Mouse (Mus musculus) frontal cortex, postnatal 25 days (tissue): ENCODE measurements at regions not wholly inside any gene's neighbourhood (a gene's known extent, or its start where the extent isn't known, plus 50 kb on each side); places are given as distances from the start of the nearest gene placed in this dataset.
"Not testable (repeated sequence)": the region's sequence is repeated elsewhere in the genome, so short reads cannot be mapped to it uniquely, and the experiment has no call there.

Experiments used
- DNase-seq, 2 experiments: peaks; one replicate each; pipeline ENCODE4 v3.0.0; 2022; ENCODE audit warnings: low spot score in 2 of 2

DNA sequence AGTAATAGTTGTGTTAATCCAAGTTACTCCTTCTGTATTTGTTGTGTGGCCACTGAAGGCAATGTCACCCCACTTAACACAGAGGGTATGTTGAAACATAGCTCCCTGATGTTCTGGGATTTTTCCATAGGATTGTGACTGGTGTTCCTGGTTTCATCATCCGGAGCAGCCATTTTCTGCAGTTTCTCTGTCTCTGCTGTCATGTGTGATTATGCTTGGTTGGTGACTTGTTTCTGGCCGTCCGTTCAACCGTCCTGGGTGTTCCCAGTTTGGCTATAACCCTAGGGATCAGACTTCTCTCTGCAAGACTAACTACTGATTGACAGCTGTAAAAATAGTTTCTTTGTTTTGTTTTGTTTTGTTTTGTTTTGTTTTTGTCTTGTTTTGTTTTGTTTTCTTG lies 98.1 kb upstream of the Rpl34 start:
- DNase-seq = no peak

DNA sequence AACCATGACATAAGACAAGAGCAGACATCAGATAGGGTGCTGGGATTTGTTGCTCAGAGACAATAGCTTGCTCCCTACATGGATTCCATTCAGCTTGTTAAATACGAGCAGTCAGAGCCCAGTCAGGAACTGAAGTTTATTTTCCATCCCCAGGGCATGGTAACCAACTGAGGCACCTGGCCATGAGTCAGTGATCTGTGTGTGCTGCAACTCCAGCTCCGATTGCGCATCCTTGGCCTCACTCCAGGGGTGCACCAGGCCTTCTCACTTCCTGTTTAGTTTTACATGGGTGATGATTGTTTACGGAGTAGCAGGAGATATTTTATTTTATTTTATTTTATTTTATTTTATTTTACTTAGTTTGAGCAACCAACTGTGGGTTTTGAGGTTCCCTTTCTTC lies 97.7 kb upstream of the Rpl34 start:
- no peak for DNase-seq

DNA sequence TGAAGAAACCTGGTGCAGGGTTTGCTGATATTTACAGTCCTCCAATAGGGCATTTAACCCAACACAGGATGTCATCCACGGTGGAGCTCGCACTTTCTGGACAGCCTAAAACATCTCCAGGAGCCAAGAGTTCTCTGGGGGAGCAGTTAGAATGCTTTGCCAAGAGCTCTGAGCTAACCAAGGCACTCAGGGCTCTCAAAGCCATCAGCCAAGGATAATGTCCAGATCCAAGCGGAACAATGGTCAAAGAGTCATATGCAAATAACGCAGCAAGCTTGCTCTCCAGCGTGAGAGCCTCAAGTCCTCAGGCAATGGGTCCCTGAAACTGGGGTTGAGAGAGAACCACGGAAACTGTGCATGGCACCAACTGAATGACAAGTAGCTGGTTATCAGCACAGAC lies 96.8 kb upstream of the Rpl34 start:
- no peak for DNase-seq

DNA sequence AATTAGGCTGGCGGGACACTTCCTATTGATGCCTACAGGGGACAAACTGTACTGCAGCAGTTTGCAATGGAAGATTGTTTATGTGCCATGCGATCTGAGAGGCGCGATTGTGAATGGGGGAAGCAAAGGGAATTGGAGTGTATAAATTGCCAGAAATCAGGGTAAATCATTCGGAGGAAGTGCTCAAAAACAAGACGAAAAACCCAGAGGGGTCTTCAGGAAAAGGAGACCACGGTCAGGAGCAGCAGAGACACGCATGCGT lies 89.6 kb upstream of the Rpl34 start:
- no peak for DNase-seq

DNA sequence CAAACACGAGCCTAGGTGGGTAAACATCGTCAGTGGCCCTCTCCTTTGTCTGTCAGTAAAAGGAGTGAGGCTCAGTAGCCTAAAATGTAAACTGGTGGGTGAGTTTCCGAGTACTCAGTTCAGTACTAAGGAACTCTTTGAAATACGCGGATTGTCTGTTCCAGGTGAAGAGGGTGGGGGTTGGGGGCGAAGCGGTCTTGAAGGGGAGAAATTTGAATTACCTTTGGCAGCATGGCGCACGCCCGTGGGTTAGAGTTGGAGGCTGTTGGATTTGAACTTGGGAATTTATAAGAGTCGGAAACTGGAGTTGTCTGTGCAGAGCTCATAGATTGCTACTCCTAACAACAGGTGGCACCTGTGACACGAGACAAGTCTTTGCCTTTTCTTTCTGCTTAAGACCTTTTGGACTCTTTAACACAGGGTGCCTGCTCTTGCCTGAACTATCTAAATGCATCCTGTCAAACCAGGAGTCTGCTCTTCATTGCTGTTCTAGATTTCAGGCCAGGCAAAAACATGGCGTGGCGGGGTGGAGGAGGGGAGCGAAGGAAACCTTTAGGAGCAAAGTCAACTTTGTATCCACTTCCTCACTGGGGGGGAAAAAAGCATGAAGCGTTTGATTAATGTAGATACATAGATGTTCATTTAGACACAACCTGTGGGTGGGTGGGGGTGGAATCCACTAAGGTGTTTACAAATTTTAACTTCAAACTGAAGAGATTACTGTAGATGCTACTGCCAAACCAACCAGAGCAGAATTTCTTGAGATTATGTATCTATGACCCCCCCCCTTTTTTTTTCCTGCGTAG lies 89.0 kb upstream of the Rpl34 start:
- no peak for DNase-seq

DNA sequence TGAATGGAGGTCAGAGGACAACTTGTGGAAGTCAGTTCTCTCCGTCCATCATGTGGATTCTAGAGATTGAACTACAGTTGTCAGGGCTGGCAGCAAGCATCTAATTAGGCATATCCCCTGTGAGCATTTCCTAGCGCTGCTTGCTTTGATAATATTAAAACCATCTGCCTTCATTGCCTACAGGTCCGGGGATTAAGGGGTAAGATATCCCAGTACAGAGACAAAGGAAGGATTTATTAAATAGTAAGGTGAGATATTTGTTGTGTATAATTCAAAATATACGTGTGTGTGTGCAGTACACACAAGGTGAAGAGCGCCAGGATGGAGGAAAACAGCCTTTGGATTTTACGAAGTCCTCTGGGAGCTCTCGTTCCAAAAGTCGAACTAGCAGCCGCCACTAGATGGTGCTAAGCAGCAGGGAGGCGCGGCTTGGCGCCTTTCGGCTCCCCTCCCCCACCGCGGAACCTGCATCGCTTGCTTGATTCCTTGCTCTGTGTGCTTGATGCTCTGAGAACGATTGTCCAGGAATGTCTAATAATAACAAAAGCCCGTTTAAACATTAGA lies 88.4 kb upstream of the Rpl34 start:
- peak; percentile 81 to 88 for DNase-seq

DNA sequence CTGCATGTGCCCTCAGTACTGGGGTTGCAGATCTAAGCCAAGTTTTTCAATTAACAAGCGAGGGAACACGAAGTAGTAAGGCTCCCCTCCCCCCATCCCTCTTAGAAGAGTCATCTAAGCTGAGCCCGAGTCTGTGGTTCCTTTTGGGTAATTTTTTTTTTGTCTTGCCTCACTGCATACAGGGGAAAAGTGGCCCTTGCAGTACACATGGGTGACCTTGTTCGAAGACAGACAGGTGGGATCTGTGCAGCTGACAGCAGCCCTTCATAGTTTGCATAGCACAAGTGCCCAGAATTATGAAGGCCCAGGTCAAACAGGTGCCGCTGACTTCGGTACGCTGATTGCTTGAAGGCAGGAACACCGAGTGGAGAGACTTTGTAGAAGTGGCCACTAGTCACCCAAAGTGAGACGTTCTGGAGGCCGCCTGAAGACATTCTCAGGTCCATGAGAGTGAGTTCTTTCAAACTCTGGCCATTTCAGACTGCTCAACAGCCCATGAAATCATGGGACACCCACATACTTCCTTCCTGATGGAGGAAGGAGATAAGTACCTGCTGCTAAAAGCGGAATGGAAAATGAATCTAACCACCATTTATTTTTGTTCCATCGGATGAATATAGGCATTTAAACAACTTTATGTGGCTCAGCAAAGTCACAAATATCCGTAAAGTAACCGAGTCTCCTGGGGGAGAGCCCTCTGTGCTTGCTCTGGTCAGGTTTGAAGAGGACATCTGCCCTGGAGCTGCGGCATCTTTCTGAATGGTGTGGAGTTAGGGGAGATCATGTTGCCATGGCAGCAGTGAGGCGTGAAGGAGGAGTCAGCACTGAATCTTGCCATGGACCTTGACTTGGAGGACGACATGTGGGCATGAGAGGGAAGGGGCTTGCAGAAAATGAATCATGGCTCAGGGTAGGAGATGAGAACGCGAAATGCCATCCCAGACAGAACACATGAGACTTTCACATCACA lies 79.8 kb upstream of the Rpl34 start:
- DNase-seq = no peak

DNA sequence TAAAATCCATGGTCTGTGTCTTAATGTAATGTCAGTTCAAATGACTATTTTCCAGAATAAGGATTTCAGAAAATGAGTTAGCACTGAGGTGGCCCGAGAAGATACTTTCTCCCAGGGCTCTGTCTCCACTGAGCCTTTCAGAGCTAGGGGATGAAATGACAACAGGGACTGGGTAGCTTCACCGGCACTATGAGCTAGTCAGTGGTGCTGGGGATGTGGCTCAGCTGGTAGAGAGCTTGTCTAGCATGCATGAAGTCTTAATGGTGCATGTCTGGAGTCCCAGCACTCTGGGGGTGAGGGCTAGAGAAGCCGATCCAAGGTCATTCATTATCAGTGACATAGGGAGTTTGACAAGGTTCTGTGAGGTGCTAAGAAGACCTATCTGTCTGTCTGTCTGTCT lies 75.1 kb upstream of the Rpl34 start:
- no peak for DNase-seq

DNA sequence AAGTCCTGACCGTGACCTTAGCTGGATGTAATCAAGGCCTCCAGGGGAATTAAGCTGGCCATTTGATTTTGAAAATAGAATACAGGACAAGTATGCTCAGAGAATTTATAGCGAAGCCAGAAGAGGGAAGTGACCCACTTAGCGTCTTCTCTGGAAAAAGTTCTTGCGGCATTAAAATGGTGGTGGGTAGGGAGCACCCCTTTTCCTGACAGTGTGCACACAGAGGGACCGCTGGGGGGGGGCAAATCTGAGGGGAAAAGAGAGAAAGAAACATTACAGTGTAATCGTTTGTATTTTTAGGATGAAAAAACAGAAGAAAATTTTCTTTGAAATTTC lies 74.1 kb upstream of the Rpl34 start:
- DNase-seq = no peak

DNA sequence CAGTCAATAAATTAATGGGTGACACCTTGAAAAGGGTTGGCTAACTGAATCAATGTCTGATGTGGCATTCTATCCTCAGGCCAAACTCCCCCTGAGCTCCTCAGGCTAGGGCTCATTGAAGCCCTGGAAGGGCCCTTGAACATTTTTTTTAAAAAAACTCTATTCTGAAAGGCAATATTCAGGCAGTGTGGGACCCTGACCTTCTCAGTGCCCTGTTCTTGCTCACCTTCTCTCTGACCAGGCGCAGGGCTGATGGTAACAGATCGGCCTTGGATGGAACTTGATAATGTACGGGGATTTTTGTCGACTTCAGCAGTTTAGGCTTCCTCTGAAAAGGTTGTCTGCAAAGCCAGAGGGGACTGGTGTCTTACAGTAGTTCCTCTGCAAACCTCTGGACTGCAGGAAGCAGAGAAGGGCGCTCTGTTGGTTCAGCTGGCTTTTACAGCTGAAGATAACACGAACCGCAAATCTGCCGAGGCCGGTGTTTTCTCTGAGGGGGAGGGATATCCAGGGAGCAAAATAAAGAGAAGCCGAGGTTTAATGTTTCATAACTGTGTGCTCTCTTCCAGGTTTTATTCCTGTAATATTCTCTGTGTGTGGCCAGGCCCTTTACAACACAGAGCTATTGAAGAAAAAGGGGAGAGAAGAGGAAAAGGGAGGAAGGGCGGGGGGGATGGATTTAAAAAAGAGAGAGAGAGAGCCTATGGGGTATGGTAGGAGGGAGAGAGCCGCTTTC lies 73.6 kb upstream of the Rpl34 start:
- no peak for DNase-seq

DNA sequence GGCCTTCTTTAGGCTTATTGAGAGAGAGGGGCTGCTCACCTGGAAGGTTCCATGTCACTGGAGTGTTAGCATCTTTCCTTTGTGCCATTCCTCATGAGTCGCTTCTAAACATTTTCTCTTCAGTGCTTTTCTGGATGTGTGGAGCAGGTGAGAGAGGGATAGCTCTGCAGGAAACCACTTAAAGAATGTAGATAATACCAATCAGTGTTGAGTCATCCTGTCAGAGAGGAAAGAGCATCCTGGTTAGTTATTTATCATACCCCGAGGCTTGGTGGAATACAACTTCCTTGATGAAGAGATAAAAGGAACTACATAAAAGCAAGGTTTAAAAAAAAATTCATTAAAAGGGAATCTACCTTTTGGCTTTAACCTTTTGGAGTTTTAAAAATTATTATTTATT lies 69.8 kb upstream of the Rpl34 start:
- no peak for DNase-seq

DNA sequence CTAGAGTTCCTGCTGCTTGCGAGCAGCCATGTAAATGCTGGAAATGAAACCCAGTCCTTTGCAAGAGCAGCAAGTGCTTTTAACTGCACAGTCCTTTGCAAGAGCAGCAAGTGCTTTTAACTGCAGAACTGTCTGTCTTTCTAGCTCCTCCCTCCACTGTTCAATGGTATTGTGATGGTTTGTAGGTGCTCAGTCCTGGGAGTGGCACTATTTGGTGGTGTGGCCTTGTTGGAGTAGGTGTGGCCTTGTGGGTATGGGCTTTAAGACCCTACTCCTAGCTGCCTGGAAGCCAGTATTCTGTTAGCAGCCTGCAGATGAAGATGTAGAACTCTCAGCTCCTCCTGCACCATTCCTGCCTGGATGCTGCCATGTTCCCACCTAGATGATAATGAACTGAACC lies 67.8 kb upstream of the Rpl34 start:
- DNase-seq = not testable (repeated sequence)

DNA sequence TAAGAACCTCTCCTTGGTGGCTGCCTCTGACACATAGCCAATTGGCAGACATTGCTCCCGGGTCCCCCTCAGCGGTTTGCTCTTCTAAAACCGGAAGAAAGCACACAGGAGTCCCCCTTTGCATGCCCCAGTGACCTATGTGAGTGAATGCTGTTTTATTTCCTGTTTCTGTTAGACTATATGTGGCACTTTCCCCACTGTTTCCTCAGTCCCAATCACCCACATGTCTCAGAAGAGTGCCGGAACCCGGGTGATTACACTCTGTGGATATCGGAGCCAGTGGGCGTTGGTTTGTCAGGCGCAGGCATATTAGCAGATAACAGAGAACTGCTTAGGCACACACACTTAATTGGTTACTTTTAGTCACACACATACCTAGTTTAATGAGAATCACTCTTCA lies 66.3 kb upstream of the Rpl34 start:
- no peak for DNase-seq

DNA sequence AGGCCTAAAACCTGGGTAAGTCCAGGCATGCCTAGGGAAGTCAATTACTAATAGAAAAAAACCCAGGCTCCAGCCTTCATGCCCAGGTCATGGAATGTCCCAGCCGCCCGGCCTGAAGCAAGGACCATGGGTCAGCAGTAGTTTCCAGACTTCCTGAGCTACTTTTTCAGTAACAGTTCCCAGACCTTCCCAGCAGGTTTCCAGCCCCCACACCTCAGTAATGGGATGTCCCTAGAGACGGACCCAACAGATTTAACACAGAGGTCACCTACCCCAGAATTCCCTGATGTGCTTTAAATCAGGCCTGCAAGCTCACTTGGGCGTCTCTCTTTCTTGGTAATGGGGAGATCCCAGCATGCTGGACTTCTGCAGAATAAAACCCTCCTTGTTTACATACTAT lies 65.2 kb upstream of the Rpl34 start:
- no peak for DNase-seq

DNA sequence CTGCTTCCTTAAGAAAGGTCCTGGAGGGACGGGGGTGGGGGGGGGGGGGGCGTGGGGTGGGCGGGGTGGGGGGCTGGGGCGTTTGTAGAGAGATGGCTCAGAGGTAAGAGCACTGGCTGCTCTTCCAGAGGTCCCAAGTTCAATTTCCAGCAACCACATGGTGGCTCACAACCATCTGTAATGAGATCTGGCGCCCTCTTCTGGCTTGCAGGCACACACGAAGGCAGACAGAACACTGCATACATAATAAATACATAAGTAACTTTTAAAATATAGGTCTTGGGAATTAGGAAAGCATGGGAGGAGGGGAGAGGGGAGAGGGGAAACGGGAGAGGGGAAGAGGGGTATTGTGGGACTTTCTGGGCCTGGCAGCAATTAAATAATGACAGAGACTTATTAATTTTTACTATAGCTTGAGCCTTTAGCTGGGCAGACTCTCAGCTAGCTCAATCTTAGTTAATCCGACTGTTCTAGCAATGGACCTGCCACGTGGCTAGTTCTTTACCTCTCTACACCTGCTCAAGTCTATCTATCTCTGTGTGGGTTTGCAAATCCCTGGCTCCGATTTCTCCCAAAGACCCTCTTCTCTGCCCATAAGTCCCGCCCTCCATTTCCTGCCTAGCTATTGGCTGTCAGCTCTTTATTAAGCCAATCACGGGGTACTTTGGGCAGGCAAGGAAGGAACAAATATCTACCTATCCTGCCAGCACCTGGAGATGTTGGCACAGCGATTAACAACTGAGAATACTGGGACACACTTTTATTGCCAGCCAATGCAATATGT lies 64.1 kb upstream of the Rpl34 start:
- DNase-seq = no peak

DNA sequence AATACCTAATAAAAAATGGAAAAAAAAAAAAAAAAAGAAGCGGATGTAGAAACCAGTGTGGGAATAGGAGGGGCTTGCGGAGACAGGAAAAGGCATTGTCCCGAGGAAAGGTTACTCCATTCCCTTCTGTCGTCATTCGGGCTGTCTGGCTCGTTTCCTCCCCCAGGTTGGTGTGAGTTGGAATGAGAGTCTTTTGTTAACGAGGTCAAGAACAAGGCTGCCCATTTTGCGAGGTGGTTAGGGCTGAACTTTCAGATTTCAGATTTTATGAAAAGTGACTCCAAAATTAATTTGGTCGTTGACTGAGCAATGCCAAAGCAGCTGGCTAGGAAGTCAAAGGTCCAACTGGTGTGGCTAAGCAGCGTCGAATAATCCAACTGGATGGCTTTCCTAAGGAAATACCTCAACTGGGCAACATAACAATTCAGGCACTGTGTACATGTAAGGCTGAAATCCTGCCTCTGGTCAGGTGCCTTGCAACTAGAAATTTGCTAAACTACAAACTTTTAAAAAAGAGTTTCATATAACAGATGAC lies 50.6 kb upstream of the Rpl34 start:
- no peak for DNase-seq
